Mouse (Mus musculus) cerebellum, postnatal 36 days (tissue): ENCODE measurements at regions not wholly inside any gene's neighbourhood (a gene's known extent, or its start where the extent isn't known, plus 50 kb on each side); places are given as distances from the start of the nearest gene placed in this dataset.

Source experiments
- DNase-seq, 2 experiments: peaks; one replicate each; pipeline ENCODE4 v3.0.0; 2021 to 2022; ENCODE audit warnings: mixed read lengths in 2 of 2

DNA sequence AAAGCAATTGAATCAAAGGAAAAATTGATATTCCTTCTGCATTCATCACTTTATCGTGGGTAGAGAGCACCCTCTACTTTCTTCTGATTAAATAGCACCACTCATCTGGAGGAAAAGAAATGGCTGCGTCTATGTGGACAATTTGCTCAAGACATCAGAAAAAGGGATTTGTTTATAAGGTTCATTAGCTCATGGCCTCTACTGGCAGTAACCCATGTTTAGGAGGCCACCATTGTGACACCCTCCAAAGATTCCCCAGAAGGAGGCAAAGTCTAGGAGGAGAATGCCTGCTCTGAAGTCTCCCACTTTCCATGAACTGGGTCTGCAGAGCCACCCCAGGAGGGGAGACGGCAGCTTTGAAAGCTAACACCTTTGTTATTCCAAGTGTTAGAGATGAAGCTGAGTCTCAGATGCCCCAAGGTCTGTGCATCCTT lies 147.2 kb upstream of the Plscr5 start:
- DNase-seq = peak; percentile 28 to 55

DNA sequence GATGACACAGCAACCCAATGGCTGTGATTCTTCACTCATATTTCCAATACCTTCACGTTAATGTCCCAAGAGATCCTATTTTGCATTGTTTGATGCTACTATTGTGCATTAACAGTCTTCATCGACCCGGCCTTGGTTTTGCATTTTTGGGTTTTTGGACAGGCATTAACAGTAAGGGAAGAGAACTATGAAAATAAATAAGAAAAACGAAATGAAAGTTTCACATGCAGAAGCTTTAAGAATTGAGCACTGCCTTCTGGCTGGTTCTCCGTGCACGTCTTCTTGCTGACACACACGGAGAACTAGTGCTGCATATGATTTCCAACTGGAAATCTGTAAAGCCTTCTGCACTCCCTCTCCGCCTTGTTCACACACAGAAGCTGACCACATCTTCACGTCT lies 148.6 kb upstream of the Plscr5 start:
- DNase-seq = peak; percentile 13 to 45

DNA sequence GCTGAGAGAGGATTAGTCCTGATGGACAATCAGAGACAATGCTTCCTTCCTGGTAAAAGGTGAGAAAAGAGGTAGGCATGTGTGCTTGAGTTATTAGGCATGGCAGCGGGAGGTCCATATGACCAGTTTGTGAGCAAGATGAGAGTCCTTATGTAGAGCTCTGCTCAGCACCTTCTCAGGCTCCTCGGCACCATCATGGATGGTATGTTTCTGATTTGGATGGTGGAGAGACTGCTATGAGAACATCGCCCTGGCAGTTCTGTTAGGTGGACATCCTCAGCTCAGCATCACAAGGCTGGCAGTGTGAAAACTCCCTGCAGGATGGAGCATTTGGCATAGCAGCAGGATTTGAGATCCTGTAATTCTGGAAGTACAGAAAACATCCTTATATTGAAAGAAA lies 176.2 kb upstream of the Plscr5 start:
- peak; percentile 85 to 89 for DNase-seq

GRCm38 (mm10) chr9:92015923-92016322 lies 176.8 kb upstream of the Plscr5 start:
- no peak for DNase-seq

DNA sequence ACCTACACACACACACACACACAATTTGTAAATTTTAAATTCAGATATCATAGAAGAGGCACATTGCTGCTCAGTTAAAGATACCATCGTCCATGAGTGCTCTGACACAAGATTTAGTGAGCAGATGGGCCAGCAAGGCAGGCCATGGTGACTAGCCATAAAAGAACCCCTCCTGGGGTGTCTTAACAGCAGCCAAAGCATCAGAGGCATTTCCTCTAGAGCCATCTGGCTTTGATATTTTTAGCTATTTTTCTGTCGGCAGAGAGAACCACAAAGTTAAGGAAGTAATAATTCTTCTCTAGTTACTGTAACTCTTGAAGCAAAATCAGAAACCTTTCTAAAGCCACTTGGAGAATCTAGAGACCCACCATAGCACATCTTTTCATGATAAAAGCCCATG lies 204.5 kb upstream of the Plscr5 start:
- DNase-seq = peak; percentile 77 to 80

DNA sequence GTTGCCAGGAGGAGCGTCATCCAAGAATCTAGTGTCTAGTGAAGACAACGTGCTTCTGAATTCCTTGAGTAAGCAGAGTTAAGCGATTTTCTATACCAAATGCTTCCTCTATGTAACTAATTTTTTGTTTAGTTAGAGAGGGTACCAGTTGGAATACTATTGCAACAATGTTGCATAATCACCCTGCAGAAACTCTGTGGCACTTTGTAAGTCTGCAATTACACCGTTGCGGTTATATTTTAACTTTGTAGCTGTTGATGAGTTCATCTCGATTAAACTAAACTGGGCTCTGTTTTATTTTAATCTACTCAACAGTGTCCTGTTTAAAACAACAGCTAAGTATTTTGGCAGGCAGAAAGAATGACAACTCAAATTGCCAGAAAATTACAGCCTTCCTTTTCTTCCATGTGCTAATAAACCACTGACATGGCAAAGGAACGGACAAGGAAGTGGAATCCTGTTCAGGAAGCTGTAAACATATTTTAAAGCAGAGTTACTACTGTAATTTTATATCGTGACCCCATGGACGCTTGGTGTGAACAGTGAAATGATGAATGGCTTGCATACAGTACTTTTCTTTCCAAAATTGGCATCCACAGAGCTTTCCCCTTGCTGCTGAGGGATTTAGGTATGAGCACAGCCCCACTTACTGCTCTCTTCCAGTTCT lies 210.6 kb upstream of the Plscr5 start:
- DNase-seq = no peak

- DNase-seq = no peak
These were observed 211.2 kb upstream of the Plscr5 start for GRCm38 (mm10) chr9:91981499-91981898.

DNA sequence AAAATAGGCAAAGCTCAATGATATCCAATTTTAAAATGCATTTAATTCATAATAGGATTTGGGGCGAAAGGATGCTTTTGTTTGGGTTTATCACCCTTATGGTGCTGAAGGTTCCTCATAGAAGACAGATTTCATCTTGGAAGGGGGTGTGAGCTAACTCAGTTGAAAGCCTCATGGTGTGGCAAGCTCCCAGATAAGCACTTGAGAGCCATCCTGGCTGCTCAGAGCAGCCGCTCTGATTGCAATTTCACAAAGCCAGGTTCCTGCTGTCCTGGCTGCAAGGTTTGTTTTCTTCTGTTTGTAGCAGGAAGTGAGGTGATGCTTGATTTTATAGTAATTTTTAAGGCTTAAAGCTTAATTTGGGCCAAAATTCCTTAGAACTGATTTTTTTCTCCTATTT lies 228.7 kb upstream of the Plscr5 start:
- DNase-seq = peak; percentile 79 to 80

GRCm38 (mm10) chr9:91962726-91963125 lies 230.0 kb upstream of the Plscr5 start:
- DNase-seq = no peak

- no peak for DNase-seq
These were observed 231.1 kb upstream of the Plscr5 start for GRCm38 (mm10) chr9:91961666-91962065.

- peak; percentile 52 to 75 for DNase-seq
These were observed 232.0 kb upstream of the Plscr5 start for GRCm38 (mm10) chr9:91960556-91961325.

GRCm38 (mm10) chr9:91959592-91959991 lies 233.1 kb upstream of the Plscr5 start:
- DNase-seq = peak in 1 of 2 experiments; percentile 22

DNA sequence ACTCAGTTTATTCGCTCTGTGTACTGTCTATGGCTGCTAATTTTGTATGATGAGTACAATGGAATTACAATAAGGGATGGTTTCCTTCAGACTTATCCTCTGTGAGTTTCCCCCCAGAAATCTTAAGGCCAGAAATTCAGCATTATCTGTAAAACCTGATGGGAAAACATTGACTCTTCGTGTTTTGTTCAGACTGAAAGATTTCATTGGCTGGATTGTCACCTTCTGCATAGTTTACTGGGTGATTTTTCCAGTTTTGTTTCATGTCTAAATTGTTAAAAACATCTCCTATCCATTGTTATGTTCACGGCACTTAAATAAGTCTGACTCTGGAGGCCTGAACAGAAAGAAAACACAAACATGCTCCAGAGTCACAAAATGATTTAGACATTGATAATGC lies 233.7 kb upstream of the Plscr5 start:
- DNase-seq = no peak

DNA sequence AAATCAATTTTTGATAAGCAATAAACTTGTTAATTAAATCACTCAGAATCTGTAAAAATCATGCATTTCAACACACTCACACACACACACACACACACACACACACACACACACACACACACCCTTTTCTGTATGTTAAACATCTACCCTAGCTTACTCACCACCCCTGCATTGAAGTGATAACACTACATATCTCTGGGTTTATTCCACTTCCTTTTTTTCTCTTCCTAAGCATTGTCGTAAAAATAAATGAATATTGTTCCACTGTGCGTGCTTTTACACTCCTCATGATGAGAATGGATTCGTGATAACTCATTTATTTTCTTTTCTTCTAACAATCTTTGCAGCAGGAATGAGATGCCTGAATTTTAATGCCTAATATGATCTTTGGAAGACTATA lies 234.3 kb upstream of the Plscr5 start:
- no peak for DNase-seq

DNA sequence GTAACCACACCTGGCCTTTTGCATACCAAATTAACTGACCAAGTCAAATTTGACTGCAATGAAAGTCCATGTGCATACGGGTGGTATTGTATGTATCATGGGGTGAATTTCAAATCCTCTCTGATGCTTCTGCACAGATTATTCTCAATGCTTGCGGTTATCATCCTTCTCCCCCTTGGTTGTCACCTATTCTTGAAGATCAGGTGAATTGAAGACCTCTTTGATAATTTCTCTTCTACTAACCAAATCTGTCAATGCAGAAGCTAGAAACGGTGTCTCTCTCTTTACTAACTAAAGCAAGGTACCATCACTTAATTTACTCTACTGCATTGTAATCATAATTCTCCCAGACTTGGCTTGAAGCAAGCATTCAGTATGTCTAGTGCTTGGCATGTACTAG lies 235.7 kb upstream of the Plscr5 start:
- peak in 1 of 2 experiments; percentile 27 for DNase-seq

- DNase-seq = no peak
These were observed 244.0 kb upstream of the Plscr5 start for GRCm38 (mm10) chr9:91948746-91949145.

- DNase-seq = no peak
These were observed 250.7 kb upstream of the Plscr5 start for GRCm38 (mm10) chr9:91942001-91942400.

- no peak for DNase-seq
These were observed 254.0 kb upstream of the Plscr5 start for GRCm38 (mm10) chr9:91938729-91939128.

GRCm38 (mm10) chr9:91904066-91904465 lies 288.7 kb upstream of the Plscr5 start:
- DNase-seq = peak; percentile 25

DNA sequence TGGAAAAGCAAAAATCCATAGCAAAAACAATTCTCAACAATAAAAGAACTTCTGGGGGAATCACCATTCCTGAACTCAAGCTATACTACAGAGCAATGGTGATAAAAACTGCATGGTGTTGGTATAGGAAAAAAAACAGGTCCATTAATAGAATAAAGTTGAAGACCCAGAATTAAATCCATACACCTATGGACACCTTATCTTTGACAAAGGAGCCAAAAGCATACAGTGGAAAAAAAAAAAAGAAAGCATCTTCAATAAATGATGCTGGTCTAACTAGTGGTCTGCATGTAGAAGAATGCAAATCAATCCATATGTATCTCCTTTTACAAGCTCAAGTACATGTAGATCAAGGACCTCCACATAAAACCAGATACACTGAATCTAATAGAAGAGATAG lies 291.8 kb upstream of the Plscr5 start:
- no peak for DNase-seq

- no peak for DNase-seq
These were observed 315.9 kb upstream of the Plscr5 start for GRCm38 (mm10) chr9:91876823-91877222.

DNA sequence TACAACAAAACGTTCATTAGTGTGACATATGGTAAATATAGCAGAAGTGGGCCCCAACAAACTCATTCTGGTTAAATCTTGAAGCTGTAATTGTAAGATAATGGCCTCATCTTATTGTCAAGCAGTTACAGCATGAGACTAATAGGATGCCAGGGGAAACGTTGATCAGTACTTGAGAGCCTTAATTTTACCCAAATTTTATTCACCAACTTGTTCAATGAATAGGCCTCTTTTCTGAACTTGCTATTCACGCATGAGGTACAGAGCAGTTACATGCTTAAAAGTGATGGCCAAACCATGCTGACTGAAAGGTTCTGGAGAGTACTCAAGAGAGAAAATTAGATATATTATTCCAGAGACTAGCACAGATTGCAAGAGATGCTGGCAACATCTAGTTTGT lies 361.2 kb upstream of the Plscr5 start:
- no peak for DNase-seq

DNA sequence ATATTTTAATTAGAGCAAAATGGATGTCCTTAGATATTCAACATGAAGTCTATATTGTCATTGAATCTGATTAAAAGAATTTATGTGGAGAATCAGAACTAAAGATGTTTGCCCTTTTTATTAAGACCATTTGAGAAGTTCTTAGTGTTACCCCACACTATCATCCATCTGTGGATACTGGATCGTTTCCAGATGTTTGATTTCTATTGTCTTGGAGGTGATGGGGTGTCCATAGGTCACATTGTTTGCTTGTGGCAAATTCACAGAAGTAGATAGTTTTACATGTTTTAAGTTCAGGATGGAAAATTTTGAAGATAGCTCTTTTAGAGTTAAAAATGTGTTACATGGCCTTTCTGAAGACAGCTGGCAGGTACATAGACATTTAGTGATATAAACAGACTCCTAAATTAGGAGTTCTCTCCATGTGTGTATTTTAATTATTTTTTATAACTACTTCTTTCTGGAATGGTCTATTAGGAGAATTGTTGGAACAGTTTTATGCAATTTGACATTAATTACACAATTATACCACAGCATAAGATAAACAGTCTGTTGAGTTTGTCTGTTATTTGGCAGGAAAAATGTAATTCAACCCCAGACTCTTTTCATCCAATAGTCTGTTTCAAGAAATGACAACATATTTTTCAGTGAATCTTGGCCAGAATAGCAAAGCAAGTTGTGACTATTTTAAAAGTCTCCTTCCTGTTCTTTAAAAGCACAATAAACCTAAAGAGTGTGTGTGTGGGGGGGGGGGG lies 368.8 kb upstream of the Plscr5 start:
- no peak for DNase-seq
